Mouse (Mus musculus): ENCODE results near the gene Lin7a.

- TF ChIP-seq CTCF (conservative IDR thresholded peaks at IDR 0.05; ENCODE audit: low read length) = no peak
- TF ChIP-seq NANOG (IDR thresholded peaks at IDR 0.05; ENCODE audit: borderline replicate concordance, low read length) = no peak
Measured at GRCm38 (mm10) chr10:107242696-107243400, 28.6 kb upstream of the Lin7a start.
